Mouse (Mus musculus): ENCODE measurements around the gene Mpzl2. TPM values are rescaled to one million over a fixed set of nuclear protein-coding genes. Genes with fewer than 3 reads are reported as not detected.

Mpzl2 gene
- total and polyA plus RNA-seq, 2 experiments from 2014 or later, result 2.0 to 4.6 TPM

- Histone ChIP-seq H3K4me1 (ENCODE audit: insufficient read depth) (no peaks in the 10 kb centered on the region), H3K9ac (no peak overlapping the region), H3K36me3 (ENCODE audit: insufficient read depth) (no peaks in the 10 kb centered on the region), H3K4me2 (ENCODE audit: low read depth) (no peak overlapping the region), H3K27ac (ENCODE audit: low read depth, low read length) (no peak overlapping the region), H3K27me3 (ENCODE audit: insufficient read depth, low read length) (no peaks in the 10 kb centered on the region), H3K4me3 (ENCODE audit: low read depth, low read length) (no peak overlapping the region), H3K9me3 (ENCODE audit: low read length) (no peaks in the 10 kb centered on the region)
- DNase-seq, result no peak
- no peak for TF ChIP-seq CTCF (IDR thresholded peaks at IDR 0.05; ENCODE audit: low read depth)
- ATAC-seq, result no peak
- 36% methylated on average over 2 of the region's 2 CpGs for WGBS
Observed at GRCm38 (mm10) chr9:45014879-45015278, 24.7 kb upstream of the Mpzl2 start.

- 65% methylated on average over 3 of the region's 3 CpGs for WGBS
- Histone ChIP-seq H3K4me1 (ENCODE audit: insufficient read depth) (no peaks in the 10 kb centered on the region), H3K9me3 (ENCODE audit: low read length) (no peaks in the 10 kb centered on the region), H3K4me2 (ENCODE audit: low read depth) (no peak overlapping the region), H3K36me3 (ENCODE audit: insufficient read depth) (no peaks in the 10 kb centered on the region), H3K27ac (ENCODE audit: low read depth, low read length) (no peak overlapping the region), H3K27me3 (ENCODE audit: insufficient read depth, low read length) (no peaks in the 10 kb centered on the region), H3K4me3 (ENCODE audit: low read depth, low read length) (no peak overlapping the region), H3K9ac (no peak overlapping the region)
- DNase-seq (no peak), ATAC-seq (no peak)
- TF ChIP-seq CTCF (IDR thresholded peaks at IDR 0.05; ENCODE audit: low read depth), result no peak
Observed at GRCm38 (mm10) chr9:45015841-45016240, 23.8 kb upstream of the Mpzl2 start.

- Histone ChIP-seq H3K4me1 (ENCODE audit: insufficient read depth) (no peaks in the 10 kb centered on the region), H3K9me3 (ENCODE audit: low read length) (no peaks in the 10 kb centered on the region), H3K27me3 (ENCODE audit: insufficient read depth, low read length) (no peaks in the 10 kb centered on the region), H3K36me3 (ENCODE audit: insufficient read depth) (no peaks in the 10 kb centered on the region), H3K4me3 (ENCODE audit: low read depth, low read length) (no peak overlapping the region), H3K9ac (no peak overlapping the region), H3K27ac (ENCODE audit: low read depth, low read length) (no peak overlapping the region), H3K4me2 (ENCODE audit: low read depth) (no peak overlapping the region)
- peak; percentile 11 for DNase-seq
- TF ChIP-seq CTCF (IDR thresholded peaks at IDR 0.05; ENCODE audit: low read depth), result no peak
- WGBS, result 76% methylated on average over 11 of the region's 11 CpGs
- ATAC-seq, result no peak; the same call in 1 of the 2 replicates
Observed at GRCm38 (mm10) chr9:45018031-45018430, 21.6 kb upstream of the Mpzl2 start.

GRCm38 (mm10) chr9:45022800-45023199 lies 16.8 kb upstream of the Mpzl2 start:
- peak; percentile 89 for TF ChIP-seq CTCF (IDR thresholded peaks at IDR 0.05; ENCODE audit: low read depth)
- H3K4me1 ChIP-seq (ENCODE audit: insufficient read depth), result no peaks in the 10 kb centered on the region
- no peak overlapping the region for H3K27ac ChIP-seq (ENCODE audit: low read depth, low read length)
- H3K4me3 ChIP-seq (ENCODE audit: low read depth, low read length), result no peak overlapping the region
- ATAC-seq (no peak), DNase-seq (peak; percentile 76)
- no peak overlapping the region for H3K4me2 ChIP-seq (ENCODE audit: low read depth)
- 11% methylated on average over 3 of the region's 3 CpGs for WGBS
- H3K9me3 ChIP-seq (ENCODE audit: low read length), result no peaks in the 10 kb centered on the region
- no peaks in the 10 kb centered on the region for H3K27me3 ChIP-seq (ENCODE audit: insufficient read depth, low read length)
- no peaks in the 10 kb centered on the region for H3K36me3 ChIP-seq (ENCODE audit: insufficient read depth)
- no peak overlapping the region for H3K9ac ChIP-seq

- TF ChIP-seq CTCF (IDR thresholded peaks at IDR 0.05; ENCODE audit: low read depth), result no peak
- Histone ChIP-seq H3K9ac (no peak overlapping the region), H3K9me3 (ENCODE audit: low read length) (no peaks in the 10 kb centered on the region), H3K4me3 (ENCODE audit: low read depth, low read length) (no peak overlapping the region), H3K27ac (ENCODE audit: low read depth, low read length) (no peak overlapping the region), H3K27me3 (ENCODE audit: insufficient read depth, low read length) (no peaks in the 10 kb centered on the region), H3K4me2 (ENCODE audit: low read depth) (no peak overlapping the region), H3K36me3 (ENCODE audit: insufficient read depth) (no peaks in the 10 kb centered on the region), H3K4me1 (ENCODE audit: insufficient read depth) (no peaks in the 10 kb centered on the region)
- DNase-seq (no peak), ATAC-seq (no peak)
- WGBS, result 66% methylated on average over 3 of the region's 3 CpGs
Observed at GRCm38 (mm10) chr9:45023638-45024037, 16.0 kb upstream of the Mpzl2 start.

GRCm38 (mm10) chr9:45024187-45024586 lies 15.4 kb upstream of the Mpzl2 start:
- Histone ChIP-seq H3K27me3 (ENCODE audit: insufficient read depth, low read length) (no peaks in the 10 kb centered on the region), H3K27ac (ENCODE audit: low read depth, low read length) (no peak overlapping the region), H3K36me3 (ENCODE audit: insufficient read depth) (no peaks in the 10 kb centered on the region), H3K9me3 (ENCODE audit: low read length) (no peaks in the 10 kb centered on the region), H3K4me2 (ENCODE audit: low read depth) (no peak overlapping the region), H3K4me3 (ENCODE audit: low read depth, low read length) (no peak overlapping the region), H3K4me1 (ENCODE audit: insufficient read depth) (no peaks in the 10 kb centered on the region), H3K9ac (no peak overlapping the region)
- ATAC-seq (no peak), DNase-seq (no peak)
- TF ChIP-seq CTCF (IDR thresholded peaks at IDR 0.05; ENCODE audit: low read depth), result no peak
- 84% methylated on average over 2 of the region's 2 CpGs for WGBS

GRCm38 (mm10) chr9:45027376-45027775 lies 12.2 kb upstream of the Mpzl2 start:
- ATAC-seq (no peak), DNase-seq (no peak)
- 64% methylated on average over 8 of the region's 8 CpGs for WGBS
- Histone ChIP-seq H3K27me3 (ENCODE audit: insufficient read depth, low read length) (no peaks in the 10 kb centered on the region), H3K9me3 (ENCODE audit: low read length) (no peaks in the 10 kb centered on the region), H3K9ac (no peak overlapping the region), H3K4me2 (ENCODE audit: low read depth) (no peak overlapping the region), H3K4me1 (ENCODE audit: insufficient read depth) (no peaks in the 10 kb centered on the region), H3K4me3 (ENCODE audit: low read depth, low read length) (no peak overlapping the region), H3K27ac (ENCODE audit: low read depth, low read length) (no peak overlapping the region), H3K36me3 (ENCODE audit: insufficient read depth) (no peaks in the 10 kb centered on the region)
- TF ChIP-seq CTCF (IDR thresholded peaks at IDR 0.05; ENCODE audit: low read depth), result no peak

GRCm38 (mm10) chr9:45030341-45030740 lies 9.3 kb upstream of the Mpzl2 start:
- Histone ChIP-seq H3K4me1 (ENCODE audit: insufficient read depth) (no peaks in the 10 kb centered on the region), H3K4me3 (ENCODE audit: low read depth, low read length) (no peak overlapping the region), H3K4me2 (ENCODE audit: low read depth) (no peak overlapping the region), H3K27me3 (ENCODE audit: insufficient read depth, low read length) (no peaks in the 10 kb centered on the region), H3K9me3 (ENCODE audit: low read length) (no peaks in the 10 kb centered on the region), H3K9ac (no peak overlapping the region), H3K27ac (ENCODE audit: low read depth, low read length) (no peak overlapping the region), H3K36me3 (ENCODE audit: insufficient read depth) (no peaks in the 10 kb centered on the region)
- WGBS, result 73% methylated on average over 6 of the region's 6 CpGs
- ATAC-seq (no peak), DNase-seq (no peak)
- no peak for TF ChIP-seq CTCF (IDR thresholded peaks at IDR 0.05; ENCODE audit: low read depth)
